Comparison of ENCODE assay signal across 10 mouse cellular contexts in the genomic region with DNA sequence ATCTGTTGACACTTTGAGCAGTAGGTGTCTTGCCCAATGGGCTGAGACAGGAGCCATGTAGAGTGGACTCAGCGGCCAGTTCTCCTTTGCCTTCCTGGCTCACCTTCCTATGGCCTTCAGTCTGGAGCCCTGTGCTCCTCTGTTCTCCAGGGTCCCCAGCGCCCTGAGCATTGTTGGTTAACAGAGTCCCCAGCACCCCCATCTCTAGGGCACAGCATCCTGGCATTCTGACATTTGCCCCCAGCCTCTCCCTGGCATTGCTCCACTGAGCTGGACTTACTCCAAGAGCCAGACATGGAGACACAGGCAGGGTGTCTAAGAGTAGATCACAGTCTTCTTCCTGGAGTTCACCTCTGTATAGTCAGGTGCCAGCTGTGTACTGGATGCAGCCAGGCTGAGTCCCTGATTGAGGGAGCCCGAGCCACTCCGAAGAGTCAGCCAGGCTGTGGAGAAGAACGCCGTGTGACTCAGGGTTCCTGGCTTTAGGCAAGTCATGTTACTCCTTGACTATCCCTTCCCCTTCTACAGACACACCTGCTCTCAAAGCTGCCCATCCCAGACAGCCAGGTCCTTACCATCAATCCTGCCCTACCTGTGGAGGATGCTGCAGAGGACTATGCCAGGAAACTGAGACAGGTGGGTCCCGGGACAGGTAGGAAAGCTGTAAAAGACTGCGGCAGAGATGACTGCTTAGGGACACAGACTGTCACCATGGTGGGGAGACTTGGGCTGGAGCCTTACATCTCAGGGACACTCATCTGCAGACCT. TPM values are rescaled to one million over a fixed set of nuclear protein-coding genes. Genes with fewer than 3 reads are reported as not detected.
DNase-seq lines count a peak whose midpoint lies in the region; ATAC-seq and TF ChIP-seq lines count a peak whose summit lies in the region.
"Had no signal": no experiment of that assay in that cellular context is flagged by ENCODE, and none has a peak within 500 bp of the region (broad histone marks: within the 10 kb centered on the region; RNA-seq: fewer than 3 reads in every experiment).

No protein-coding gene starts in this region.

- ATAC-seq in kidney, embryonic 15.5 days (replicated peaks; ENCODE audit: low FRiP score): no peak
- no peak for ATAC-seq in embryonic facial prominence, embryonic 12.5 days (ENCODE audit: insufficient number of reproducible peaks, insufficient read depth, low FRiP score, low TSS enrichment)
- ATAC-seq in hindbrain, postnatal 0 days: no peak
- ATAC-seq in midbrain, embryonic 13.5 days: no peak
- no peak for ATAC-seq in erythroid progenitor cell, adult 5-6 weeks (replicated peaks; ENCODE audit: low FRiP score, poor library complexity, severe bottlenecking)

- H3K4me1 ChIP-seq in kidney, embryonic 15.5 days: peaks cover 44% of the 10 kb centered on the region
- H3K4me1 ChIP-seq in embryonic facial prominence, embryonic 12.5 days: peaks cover 32% of the 10 kb centered on the region
- H3K4me1 ChIP-seq in hindbrain, postnatal 0 days (ENCODE audit: insufficient read depth, low read length): peaks cover 11% of the 10 kb centered on the region
- peaks cover 41% of the 10 kb centered on the region for H3K4me1 ChIP-seq in midbrain, embryonic 13.5 days (replicated peaks)

- peaks cover 9% of the 10 kb centered on the region; the same call in 1 of the 2 replicates for H3K36me3 ChIP-seq in kidney, embryonic 15.5 days
- H3K36me3 ChIP-seq in embryonic facial prominence, embryonic 12.5 days: no peaks in the 10 kb centered on the region
- H3K36me3 ChIP-seq in hindbrain, postnatal 0 days (ENCODE audit: insufficient read depth, low read length): no peaks in the 10 kb centered on the region
- H3K36me3 ChIP-seq in midbrain, embryonic 13.5 days: 0 out of 2 replicates have a peak, but pooled peaks cover 8% of the 10 kb centered on the region

- H3K4me2 ChIP-seq in kidney, embryonic 15.5 days: 0 out of 2 replicates have a peak overlapping the region, but pooled peaks have one; percentile 8
- H3K4me2 ChIP-seq in embryonic facial prominence, embryonic 12.5 days (replicated peaks): peak overlapping the region; percentile 92; the same call in 1 of the 2 replicates
- no peak overlapping the region for H3K4me2 ChIP-seq in hindbrain, postnatal 0 days (ENCODE audit: low read depth, low read length)
- H3K4me2 ChIP-seq in midbrain, embryonic 13.5 days (replicated peaks): peak overlapping the region; percentile 94

- no peaks in the 10 kb centered on the region for H3K9me3 ChIP-seq in kidney, embryonic 15.5 days (replicated peaks)
- no peaks in the 10 kb centered on the region for H3K9me3 ChIP-seq in embryonic facial prominence, embryonic 12.5 days
- H3K9me3 ChIP-seq in hindbrain, postnatal 0 days (ENCODE audit: low read length): no peaks in the 10 kb centered on the region
- no peaks in the 10 kb centered on the region for H3K9me3 ChIP-seq in midbrain, embryonic 13.5 days

- no peak overlapping the region for H3K9ac ChIP-seq in kidney, embryonic 15.5 days
- H3K9ac ChIP-seq in embryonic facial prominence, embryonic 12.5 days: no peak overlapping the region
- 0 out of 2 replicates have a peak overlapping the region, but pooled peaks have one; percentile 24 for H3K9ac ChIP-seq in hindbrain, postnatal 0 days (replicated peaks; ENCODE audit: low read length)
- peak overlapping the region; percentile 96; the same call in 1 of the 2 replicates for H3K9ac ChIP-seq in midbrain, embryonic 13.5 days (replicated peaks)

- no peak for TF ChIP-seq CTCF in hindbrain, postnatal 0 days (IDR thresholded peaks at IDR 0.05; ENCODE audit: low read depth)

- H3K27ac ChIP-seq in kidney, embryonic 15.5 days: no peak overlapping the region
- no peak overlapping the region for H3K27ac ChIP-seq in embryonic facial prominence, embryonic 12.5 days
- H3K27ac ChIP-seq in hindbrain, postnatal 0 days: peak overlapping the region; percentile 98; the same call in 1 of the 2 replicates
- H3K27ac ChIP-seq in midbrain, embryonic 13.5 days: no peak overlapping the region

- 89% methylated on average over 8 of the region's 8 CpGs for WGBS in kidney, embryonic 15.5 days
- WGBS in embryonic facial prominence, embryonic 12.5 days: 95% methylated on average over 8 of the region's 8 CpGs
- 87% methylated on average over 8 of the region's 8 CpGs for WGBS in hindbrain, postnatal 0 days
- 97% methylated on average over 8 of the region's 8 CpGs for WGBS in midbrain, embryonic 13.5 days

- no peak for DNase-seq in kidney, adult 9 months
- no peak for DNase-seq in hindbrain, postnatal 0 days (ENCODE audit: low spot score)
- no peak for DNase-seq in adipocyte (ENCODE audit: low spot score)
- DNase-seq: spleen, adult 18-20 months had no signal

- no peaks in the 10 kb centered on the region for H3K27me3 ChIP-seq in kidney, embryonic 15.5 days
- H3K27me3 ChIP-seq in embryonic facial prominence, embryonic 12.5 days: no peaks in the 10 kb centered on the region
- no peaks in the 10 kb centered on the region for H3K27me3 ChIP-seq in hindbrain, postnatal 0 days (ENCODE audit: insufficient read depth, low read length)
- no peaks in the 10 kb centered on the region for H3K27me3 ChIP-seq in midbrain, embryonic 13.5 days

- H3K4me3 ChIP-seq in kidney, embryonic 15.5 days (replicated peaks): no peak overlapping the region
- no peak overlapping the region for H3K4me3 ChIP-seq in embryonic facial prominence, embryonic 12.5 days
- H3K4me3 ChIP-seq in hindbrain, postnatal 0 days (ENCODE audit: low read length): no peak overlapping the region
- H3K4me3 ChIP-seq in midbrain, embryonic 13.5 days (replicated peaks): peak overlapping the region; percentile 75; the same call in 1 of the 2 replicates

RNA-seq across cellular contexts. Expression of gene Pgls, which starts 1.8 kb away (rescaled TPM):
- polyA plus RNA-seq in kidney, embryonic 15.5 days (2015; fragmentation: Nextera tagmentation; extraction: Ambion mirVana): 232 and 247 TPM in 2 replicates
- 230 and 236 TPM in 2 replicates for polyA plus RNA-seq in embryonic facial prominence, embryonic 12.5 days (2016; fragmentation: Nextera tagmentation; extraction: Ambion mirVana)
- 344 and 379 TPM in 2 replicates for total RNA-seq in hindbrain, postnatal 0 days (2014; rRNA removed)
- polyA plus RNA-seq in hindbrain, postnatal 0 days (2015; fragmentation: Nextera tagmentation; extraction: Ambion mirVana): 272 and 275 TPM in 2 replicates
- polyA plus RNA-seq in midbrain, embryonic 13.5 days (2015; fragmentation: Nextera tagmentation; extraction: Ambion mirVana): 201 and 208 TPM in 2 replicates
- 31.4 and 36.9 TPM in 2 replicates for total RNA-seq in erythroid progenitor cell, adult 5-6 weeks (2015; ENCODE audit: low replicate concordance)
- 14.8 and 31.8 TPM in 2 replicates for total RNA-seq in erythroid progenitor cell, adult 5-6 weeks (2017; ENCODE audit: low replicate concordance)

RNA-seq across cellular contexts. Expression of gene Fam129c, which starts 3.7 kb away (rescaled TPM):
- 4.7 and 5.6 TPM in 2 replicates for polyA plus RNA-seq in kidney, embryonic 15.5 days (2015; fragmentation: Nextera tagmentation; extraction: Ambion mirVana)
- 4.5 and 6.2 TPM in 2 replicates for polyA plus RNA-seq in embryonic facial prominence, embryonic 12.5 days (2016; fragmentation: Nextera tagmentation; extraction: Ambion mirVana)
- 6.0 TPM in 2 replicates for total RNA-seq in hindbrain, postnatal 0 days (2014; rRNA removed)
- 3.3 and 4.0 TPM in 2 replicates for polyA plus RNA-seq in hindbrain, postnatal 0 days (2015; fragmentation: Nextera tagmentation; extraction: Ambion mirVana)
- 4.4 and 7.5 TPM in 2 replicates for polyA plus RNA-seq in midbrain, embryonic 13.5 days (2015; fragmentation: Nextera tagmentation; extraction: Ambion mirVana)
- 54.1 and 135 TPM in 2 replicates for total RNA-seq in erythroid progenitor cell, adult 5-6 weeks (2015; ENCODE audit: low replicate concordance)
- total RNA-seq in erythroid progenitor cell, adult 5-6 weeks (2017; ENCODE audit: low replicate concordance): 7.4 and 32.9 TPM in 2 replicates

RNA-seq across cellular contexts. Expression of gene Colgalt1, which starts 17.1 kb away (rescaled TPM):
- 67.7 and 78.0 TPM in 2 replicates for polyA plus RNA-seq in kidney, embryonic 15.5 days (2015; fragmentation: Nextera tagmentation; extraction: Ambion mirVana)
- polyA plus RNA-seq in embryonic facial prominence, embryonic 12.5 days (2016; fragmentation: Nextera tagmentation; extraction: Ambion mirVana): 72.7 and 72.8 TPM in 2 replicates
- 95.9 and 121 TPM in 2 replicates for total RNA-seq in hindbrain, postnatal 0 days (2014; rRNA removed)
- polyA plus RNA-seq in hindbrain, postnatal 0 days (2015; fragmentation: Nextera tagmentation; extraction: Ambion mirVana): 55.3 and 56.7 TPM in 2 replicates
- polyA plus RNA-seq in midbrain, embryonic 13.5 days (2015; fragmentation: Nextera tagmentation; extraction: Ambion mirVana): 51.1 and 51.3 TPM in 2 replicates
- total RNA-seq in erythroid progenitor cell, adult 5-6 weeks (2015; ENCODE audit: low replicate concordance): 5.9 and 19.5 TPM in 2 replicates
- 9.2 and 11.0 TPM in 2 replicates for total RNA-seq in erythroid progenitor cell, adult 5-6 weeks (2017; ENCODE audit: low replicate concordance)

RNA-seq across cellular contexts. Expression of gene Slc27a1, which starts 25.1 kb away (rescaled TPM):
- 44.5 and 45.3 TPM in 2 replicates for polyA plus RNA-seq in kidney, embryonic 15.5 days (2015; fragmentation: Nextera tagmentation; extraction: Ambion mirVana)
- 48.4 and 48.6 TPM in 2 replicates for polyA plus RNA-seq in embryonic facial prominence, embryonic 12.5 days (2016; fragmentation: Nextera tagmentation; extraction: Ambion mirVana)
- total RNA-seq in hindbrain, postnatal 0 days (2014; rRNA removed): 210 and 238 TPM in 2 replicates
- 127 and 152 TPM in 2 replicates for polyA plus RNA-seq in hindbrain, postnatal 0 days (2015; fragmentation: Nextera tagmentation; extraction: Ambion mirVana)
- 53.7 and 58.7 TPM in 2 replicates for polyA plus RNA-seq in midbrain, embryonic 13.5 days (2015; fragmentation: Nextera tagmentation; extraction: Ambion mirVana)
- 1.1 and 1.7 TPM in 2 replicates for total RNA-seq in erythroid progenitor cell, adult 5-6 weeks (2015; ENCODE audit: low replicate concordance)
- total RNA-seq in erythroid progenitor cell, adult 5-6 weeks (2017; ENCODE audit: low replicate concordance): not detected in 2 replicates

RNA-seq across cellular contexts. Expression of gene Nxnl1, which starts 27.3 kb away (rescaled TPM):
- polyA plus RNA-seq in kidney, embryonic 15.5 days (2015; fragmentation: Nextera tagmentation; extraction: Ambion mirVana): 0.18 and 0.36 TPM in 2 replicates
- polyA plus RNA-seq in embryonic facial prominence, embryonic 12.5 days (2016; fragmentation: Nextera tagmentation; extraction: Ambion mirVana): not detected in 2 replicates
- not detected in 2 replicates for total RNA-seq in hindbrain, postnatal 0 days (2014; rRNA removed)
- 0.20 TPM in 1 of 2 replicates, not detected in the other for polyA plus RNA-seq in hindbrain, postnatal 0 days (2015; fragmentation: Nextera tagmentation; extraction: Ambion mirVana)
- not detected in 2 replicates for polyA plus RNA-seq in midbrain, embryonic 13.5 days (2015; fragmentation: Nextera tagmentation; extraction: Ambion mirVana)
- total RNA-seq in erythroid progenitor cell, adult 5-6 weeks (2015; ENCODE audit: low replicate concordance): not detected in 2 replicates
- not detected in 2 replicates for total RNA-seq in erythroid progenitor cell, adult 5-6 weeks (2017; ENCODE audit: low replicate concordance)
- polyA plus RNA-seq: erythroblast, embryonic 14.5 days; limb, embryonic 11.5 days had no signal

Comparison
In these comparisons a context has a peak if more than half of its experiments do, and no peak if none do; other contexts are left out.
1. H3K9ac ChIP-seq: peak in hindbrain, postnatal 0 days (single experiment) and midbrain, embryonic 13.5 days (single experiment); none in kidney, embryonic 15.5 days (single experiment) and embryonic facial prominence, embryonic 12.5 days (single experiment).